Mouse (Mus musculus) G1E (cell line): ENCODE results near the gene Gm5431.

ENCODE experiments used
- CTCF ChIP-seq: IDR thresholded peaks from 2 replicates; pipeline ENCODE4 v1.5.1; 2012; ENCODE audit warnings: low read depth, low read length, inconsistent platforms, mixed read lengths
- GATA2 ChIP-seq: IDR thresholded peaks from 2 replicates; pipeline ENCODE4 v1.6.1; 2012; ENCODE audit warnings: low read depth, low read length, inconsistent platforms, borderline replicate concordance
- POLR2AphosphoS5 ChIP-seq: IDR thresholded peaks from 2 replicates; pipeline ENCODE4 v1.6.1; 2012; ENCODE audit warnings: low read depth, low read length, inconsistent platforms; ENCODE audit not compliant: insufficient replicate concordance

- no peak for TF ChIP-seq GATA2
- TF ChIP-seq CTCF, result peak; percentile 51
- TF ChIP-seq POLR2AphosphoS5, result no peak
Observed at GRCm38 (mm10) chr11:48859014-48859413, 43.0 kb downstream of the Gm5431 start.
